8 mouse cellular contexts compared by ENCODE assay signal in genomic region chr19:46329951-46330350, GRCm38 (mm10). TPM values are rescaled to one million over a fixed set of nuclear protein-coding genes. Genes with fewer than 3 reads are reported as not detected.
DNase-seq lines count a peak whose midpoint lies in the region; ATAC-seq and TF ChIP-seq lines count a peak whose summit lies in the region.

No protein-coding gene starts in this region.

- H3K9ac ChIP-seq in intestine, postnatal 0 days (ENCODE audit: low read depth, low read length) = no peak overlapping the region
- 0 out of 2 replicates have a peak overlapping the region, but pooled peaks have one; percentile 19 for H3K9ac ChIP-seq in midbrain, postnatal 0 days (replicated peaks; ENCODE audit: low read length, poor library complexity, severe bottlenecking)

- WGBS in embryonic facial prominence, embryonic 10.5 days = 7% methylated on average over 16 of the region's 16 CpGs
- 4% methylated on average over 16 of the region's 16 CpGs for WGBS in intestine, postnatal 0 days
- 5% methylated on average over 16 of the region's 16 CpGs for WGBS in midbrain, postnatal 0 days

- peak; percentile 75 for DNase-seq in urinary bladder, adult 18-20 months (ENCODE audit: low spot score in 2 of 2)
- no peak for DNase-seq in urinary bladder, postnatal 10 days (ENCODE audit: low spot score)
- DNase-seq in embryonic facial prominence, embryonic 10.5 days (ENCODE audit: low spot score) = peak; percentile 86
- DNase-seq in liver = peak; percentile 88
- peak; percentile 77 for DNase-seq in midbrain, postnatal 0 days (ENCODE audit: low spot score)
- DNase-seq in spleen, postnatal 4 days (ENCODE audit: low spot score in 2 of 2) = peak; percentile 85 to 93

- H3K36me3 ChIP-seq in embryonic facial prominence, embryonic 10.5 days (replicated peaks) = peaks cover 30% of the 10 kb centered on the region
- H3K36me3 ChIP-seq in intestine, postnatal 0 days (ENCODE audit: control insufficient read depth, insufficient read depth) = peaks cover 22% of the 10 kb centered on the region
- H3K36me3 ChIP-seq in midbrain, postnatal 0 days (ENCODE audit: insufficient read depth, low read length) = peaks cover 26% of the 10 kb centered on the region

- no peaks in the 10 kb centered on the region for H3K9me3 ChIP-seq in embryonic facial prominence, embryonic 10.5 days
- H3K9me3 ChIP-seq in intestine, postnatal 0 days (ENCODE audit: control insufficient read depth) = no peaks in the 10 kb centered on the region
- H3K9me3 ChIP-seq in midbrain, postnatal 0 days (ENCODE audit: low read length) = no peaks in the 10 kb centered on the region

- H3K27ac ChIP-seq in embryonic facial prominence, embryonic 10.5 days (replicated peaks) = 0 out of 2 replicates have a peak overlapping the region, but pooled peaks have one; percentile 4
- no peak overlapping the region for H3K27ac ChIP-seq in intestine, postnatal 0 days (ENCODE audit: low read depth, low read length)
- H3K27ac ChIP-seq in midbrain, postnatal 0 days (ENCODE audit: low read depth, low read length) = no peak overlapping the region

- H3K4me3 ChIP-seq in embryonic facial prominence, embryonic 10.5 days = peak overlapping the region; percentile 76; the same call in 1 of the 2 replicates
- H3K4me3 ChIP-seq in intestine, postnatal 0 days (ENCODE audit: low read depth, low read length) = 0 out of 2 replicates have a peak overlapping the region, but pooled peaks have one; percentile 66
- peak overlapping the region; percentile 66; the same call in 1 of the 2 replicates for H3K4me3 ChIP-seq in midbrain, postnatal 0 days (ENCODE audit: low read depth, low read length)

- peaks cover 54% of the 10 kb centered on the region for H3K4me1 ChIP-seq in embryonic facial prominence, embryonic 10.5 days
- peaks cover 15% of the 10 kb centered on the region; the same call in 1 of the 2 replicates for H3K4me1 ChIP-seq in intestine, postnatal 0 days (replicated peaks; ENCODE audit: control insufficient read depth, insufficient read depth, low read length)
- peaks cover 5% of the 10 kb centered on the region; the same call in 1 of the 2 replicates for H3K4me1 ChIP-seq in midbrain, postnatal 0 days (ENCODE audit: insufficient read depth, low read length)

- ATAC-seq in granulocyte monocyte progenitor cell, adult 5-6 weeks (replicated peaks; ENCODE audit: poor library complexity, severe bottlenecking) = peak; percentile 78
- peak; percentile 39; the same call in 1 of the 2 replicates for ATAC-seq in intestine, postnatal 0 days
- ATAC-seq in midbrain, postnatal 0 days (ENCODE audit: low FRiP score) = no peak

- peaks cover 56% of the 10 kb centered on the region for H3K27me3 ChIP-seq in embryonic facial prominence, embryonic 10.5 days (replicated peaks; ENCODE audit: low read depth, poor library complexity, severe bottlenecking)
- peaks cover 18% of the 10 kb centered on the region for H3K27me3 ChIP-seq in intestine, postnatal 0 days (replicated peaks; ENCODE audit: control insufficient read depth, insufficient read depth, low read length)
- no peaks in the 10 kb centered on the region for H3K27me3 ChIP-seq in midbrain, postnatal 0 days (ENCODE audit: insufficient read depth, low read length)

- peak; percentile 98 for TF ChIP-seq CTCF in intestine, postnatal 0 days (IDR thresholded peaks at IDR 0.05; ENCODE audit: low read depth)
- TF ChIP-seq CTCF in midbrain, postnatal 0 days (IDR thresholded peaks at IDR 0.05) = peak; percentile 84

- peak overlapping the region; percentile 94 for H3K4me2 ChIP-seq in intestine, postnatal 0 days (replicated peaks; ENCODE audit: low read depth)
- H3K4me2 ChIP-seq in midbrain, postnatal 0 days (ENCODE audit: low read depth, low read length, poor library complexity, severe bottlenecking) = peak overlapping the region; percentile 97

RNA-seq across cellular contexts. Expression of gene Fbxl15, which starts 2.0 kb away (rescaled TPM):
- 17.1 and 17.2 TPM in 2 replicates for polyA plus RNA-seq in embryonic facial prominence, embryonic 10.5 days (2016; fragmentation: Nextera tagmentation; extraction: Ambion mirVana)
- 0.53 TPM in 1 of 2 replicates, not detected in the other for total RNA-seq in granulocyte monocyte progenitor cell, adult 5-6 weeks (2014; fragmentation: Nextera tagmentation)
- total RNA-seq in granulocyte monocyte progenitor cell, adult 5-6 weeks (2017) = 2.4 and 3.3 TPM in 2 replicates
- 22.0 and 25.3 TPM in 2 replicates for polyA plus RNA-seq in intestine, postnatal 0 days (2015; fragmentation: Nextera tagmentation; extraction: Ambion mirVana)
- 48.3 and 57.8 TPM in 2 replicates for total RNA-seq in midbrain, postnatal 0 days (2014; rRNA removed)
- polyA plus RNA-seq in midbrain, postnatal 0 days (2015; fragmentation: Nextera tagmentation; extraction: Ambion mirVana) = 55.2 and 56.8 TPM in 2 replicates

RNA-seq across cellular contexts. Expression of gene Psd, which starts 3.0 kb away (rescaled TPM):
- 2.5 and 3.5 TPM in 2 replicates for polyA plus RNA-seq in embryonic facial prominence, embryonic 10.5 days (2016; fragmentation: Nextera tagmentation; extraction: Ambion mirVana)
- total RNA-seq in granulocyte monocyte progenitor cell, adult 5-6 weeks (2014; fragmentation: Nextera tagmentation) = not detected in 2 replicates
- not detected in 2 replicates for total RNA-seq in granulocyte monocyte progenitor cell, adult 5-6 weeks (2017)
- polyA plus RNA-seq in intestine, postnatal 0 days (2015; fragmentation: Nextera tagmentation; extraction: Ambion mirVana) = 27.1 and 30.1 TPM in 2 replicates
- total RNA-seq in midbrain, postnatal 0 days (2014; rRNA removed) = 471 and 481 TPM in 2 replicates
- 179 and 185 TPM in 2 replicates for polyA plus RNA-seq in midbrain, postnatal 0 days (2015; fragmentation: Nextera tagmentation; extraction: Ambion mirVana)

RNA-seq across cellular contexts. Expression of gene Cuedc2, which starts 8.6 kb away (rescaled TPM):
- 204 and 208 TPM in 2 replicates for polyA plus RNA-seq in embryonic facial prominence, embryonic 10.5 days (2016; fragmentation: Nextera tagmentation; extraction: Ambion mirVana)
- total RNA-seq in granulocyte monocyte progenitor cell, adult 5-6 weeks (2014; fragmentation: Nextera tagmentation) = 104 and 108 TPM in 2 replicates
- total RNA-seq in granulocyte monocyte progenitor cell, adult 5-6 weeks (2017) = 158 and 161 TPM in 2 replicates
- 78.8 and 80.0 TPM in 2 replicates for polyA plus RNA-seq in intestine, postnatal 0 days (2015; fragmentation: Nextera tagmentation; extraction: Ambion mirVana)
- total RNA-seq in midbrain, postnatal 0 days (2014; rRNA removed) = 157 and 177 TPM in 2 replicates
- polyA plus RNA-seq in midbrain, postnatal 0 days (2015; fragmentation: Nextera tagmentation; extraction: Ambion mirVana) = 314 and 337 TPM in 2 replicates

RNA-seq across cellular contexts. Expression of gene Mfsd13a, which starts 11.0 kb away (rescaled TPM):
- polyA plus RNA-seq in embryonic facial prominence, embryonic 10.5 days (2016; fragmentation: Nextera tagmentation; extraction: Ambion mirVana) = 8.0 and 8.4 TPM in 2 replicates
- total RNA-seq in granulocyte monocyte progenitor cell, adult 5-6 weeks (2014; fragmentation: Nextera tagmentation) = 71.4 and 82.0 TPM in 2 replicates
- total RNA-seq in granulocyte monocyte progenitor cell, adult 5-6 weeks (2017) = 15.7 and 18.7 TPM in 2 replicates
- 11.8 and 12.7 TPM in 2 replicates for polyA plus RNA-seq in intestine, postnatal 0 days (2015; fragmentation: Nextera tagmentation; extraction: Ambion mirVana)
- total RNA-seq in midbrain, postnatal 0 days (2014; rRNA removed) = 7.2 and 19.2 TPM in 2 replicates
- polyA plus RNA-seq in midbrain, postnatal 0 days (2015; fragmentation: Nextera tagmentation; extraction: Ambion mirVana) = 10.6 and 11.4 TPM in 2 replicates

RNA-seq across cellular contexts. Expression of gene 2310034G01Rik, which starts 20.2 kb away (rescaled TPM):
- polyA plus RNA-seq in embryonic facial prominence, embryonic 10.5 days (2016; fragmentation: Nextera tagmentation; extraction: Ambion mirVana) = 1.0 and 1.1 TPM in 2 replicates
- total RNA-seq in granulocyte monocyte progenitor cell, adult 5-6 weeks (2014; fragmentation: Nextera tagmentation) = 2.3 and 5.6 TPM in 2 replicates
- 1.4 and 2.3 TPM in 2 replicates for total RNA-seq in granulocyte monocyte progenitor cell, adult 5-6 weeks (2017)
- 1.1 and 1.3 TPM in 2 replicates for polyA plus RNA-seq in intestine, postnatal 0 days (2015; fragmentation: Nextera tagmentation; extraction: Ambion mirVana)
- 2.0 and 3.8 TPM in 2 replicates for total RNA-seq in midbrain, postnatal 0 days (2014; rRNA removed)
- polyA plus RNA-seq in midbrain, postnatal 0 days (2015; fragmentation: Nextera tagmentation; extraction: Ambion mirVana) = 2.0 and 2.2 TPM in 2 replicates
